Mouse (Mus musculus) kidney, adult 2 months (tissue): ENCODE data around the gene Cfap70.

ENCODE experiments used
- CTCF ChIP-seq: fragments of 200-500 bp; conservative IDR thresholded peaks from 2 replicates; pipeline ENCODE4 v1.5.1; 2011; ENCODE audit warnings: low read depth, mild to moderate bottlenecking, control low read depth, low read length, moderate library complexity, mixed read lengths; ENCODE audit not compliant: insufficient read depth, insufficient read length
- POLR2A ChIP-seq: fragments of 200-500 bp; IDR thresholded peaks from one replicate; pipeline ENCODE4 v1.6.1; 2011; ENCODE audit warnings: low read depth, low read length, control low read depth

- TF ChIP-seq CTCF (no peak), POLR2A (no peak)
Observed at GRCm38 (mm10) chr14:20379753-20380430, 72.1 kb downstream of the Cfap70 start.
